Mouse (Mus musculus): ENCODE data around the gene Nploc4.

- TF ChIP-seq REST (IDR thresholded peaks at IDR 0.05; ENCODE audit: insufficient read depth, insufficient read length) (no peak), POLR2AphosphoS2 (IDR thresholded peaks at IDR 0.05; ENCODE audit: insufficient read length, low read depth) (no peak), POLR2A (IDR thresholded peaks at IDR 0.05; ENCODE audit: insufficient read length, low read depth) (no peak), TCF12 (IDR thresholded peaks at IDR 0.05; ENCODE audit: insufficient read depth, poor library complexity, severe bottlenecking) (no peak)
These were observed 50.4 kb downstream of the Nploc4 start for GRCm38 (mm10) chr11:120387157-120387556.

All from myocyte (in vitro differentiated cells).